In genomic region chr15:4105498-4105897, GRCm38 (mm10) we compare ENCODE assay signal across 25 mouse cellular contexts.
DNase-seq lines count a peak whose midpoint lies in the region; ATAC-seq and TF ChIP-seq lines count a peak whose summit lies in the region.
"Had no signal": no experiment of that assay in that cellular context is flagged by ENCODE, and none has a peak within 500 bp of the region (broad histone marks: within the 10 kb centered on the region; RNA-seq: fewer than 3 reads in every experiment).

No protein-coding gene starts in this region.

- ATAC-seq in hindbrain, embryonic 12.5 days (ENCODE audit: low FRiP score) = peak; percentile 70; the same call in 1 of the 2 replicates
- no peak for ATAC-seq in kidney, embryonic 16.5 days (ENCODE audit: low FRiP score, low TSS enrichment)
- ATAC-seq in hindbrain, postnatal 0 days = peak; percentile 40
- no peak for ATAC-seq in inflammation-experienced regulatory T-cells, adult 6 months
- ATAC-seq: forebrain, embryonic 14.5 days had no signal

- TF ChIP-seq POLR2A in brain, embryonic 14.5 days (IDR thresholded peaks at IDR 0.05; ENCODE audit: borderline replicate concordance, extremely low read depth, insufficient read depth, insufficient read length, poor library complexity, severe bottlenecking) = no peak

- H3K9me3 ChIP-seq in hindbrain, embryonic 12.5 days (replicated peaks) = no peaks in the 10 kb centered on the region
- H3K9me3 ChIP-seq in hindbrain, embryonic 10.5 days = no peaks in the 10 kb centered on the region
- H3K9me3 ChIP-seq in kidney, embryonic 16.5 days (ENCODE audit: low read length) = no peaks in the 10 kb centered on the region
- H3K9me3 ChIP-seq in hindbrain, postnatal 0 days (ENCODE audit: low read length) = no peaks in the 10 kb centered on the region
- H3K9me3 ChIP-seq: embryonic facial prominence, embryonic 12.5 days; G1E; limb, embryonic 13.5 days; lung, embryonic 15.5 days; midbrain, embryonic 10.5 days; stomach, embryonic 15.5 days had no signal

- H3K4me1 ChIP-seq in hindbrain, embryonic 12.5 days = no peaks in the 10 kb centered on the region
- H3K4me1 ChIP-seq in hindbrain, embryonic 10.5 days (replicated peaks) = no peaks in the 10 kb centered on the region
- no peaks in the 10 kb centered on the region for H3K4me1 ChIP-seq in kidney, embryonic 16.5 days (ENCODE audit: insufficient read depth, low read length)
- H3K4me1 ChIP-seq in hindbrain, postnatal 0 days (ENCODE audit: insufficient read depth, low read length) = no peaks in the 10 kb centered on the region
- H3K4me1 ChIP-seq: embryonic facial prominence, embryonic 12.5 days; lung, embryonic 15.5 days; midbrain, embryonic 10.5 days; stomach, embryonic 15.5 days had no signal

- H3K4me3 ChIP-seq in hindbrain, embryonic 12.5 days = no peak overlapping the region
- H3K4me3 ChIP-seq in hindbrain, embryonic 10.5 days = no peak overlapping the region
- no peak overlapping the region for H3K4me3 ChIP-seq in kidney, embryonic 16.5 days (ENCODE audit: low read length)
- H3K4me3 ChIP-seq in hindbrain, postnatal 0 days (ENCODE audit: low read length) = no peak overlapping the region
- H3K4me3 ChIP-seq: embryonic facial prominence, embryonic 12.5 days; limb, embryonic 13.5 days; lung, embryonic 15.5 days; midbrain, embryonic 10.5 days; stomach, embryonic 15.5 days had no signal

- H3K27me3 ChIP-seq in hindbrain, embryonic 12.5 days = no peaks in the 10 kb centered on the region
- H3K27me3 ChIP-seq in hindbrain, embryonic 10.5 days (ENCODE audit: insufficient read depth, poor library complexity, severe bottlenecking) = no peaks in the 10 kb centered on the region
- no peaks in the 10 kb centered on the region for H3K27me3 ChIP-seq in kidney, embryonic 16.5 days (ENCODE audit: insufficient read depth, low read length)
- no peaks in the 10 kb centered on the region for H3K27me3 ChIP-seq in hindbrain, postnatal 0 days (ENCODE audit: insufficient read depth, low read length)
- H3K27me3 ChIP-seq: embryonic facial prominence, embryonic 12.5 days; limb, embryonic 13.5 days; lung, embryonic 15.5 days; stomach, embryonic 15.5 days had no signal

- peaks cover 14% of the 10 kb centered on the region for H3K36me3 ChIP-seq in hindbrain, embryonic 12.5 days
- H3K36me3 ChIP-seq in hindbrain, embryonic 10.5 days = peaks cover 26% of the 10 kb centered on the region
- H3K36me3 ChIP-seq in kidney, embryonic 16.5 days (ENCODE audit: insufficient read depth, low read length) = peaks cover 21% of the 10 kb centered on the region
- peaks cover 12% of the 10 kb centered on the region for H3K36me3 ChIP-seq in hindbrain, postnatal 0 days (ENCODE audit: insufficient read depth, low read length)
- H3K36me3 ChIP-seq: G1E had no signal

- no peak for DNase-seq in hindbrain, embryonic 10.5 days (ENCODE audit: low spot score)
- DNase-seq in kidney, postnatal 4 days = peak; percentile 11 to 18
- peak; percentile 17 for DNase-seq in brain, embryonic 14.5 days (ENCODE audit: low read depth)
- no peak for DNase-seq in hindbrain, postnatal 0 days (ENCODE audit: low spot score)
- DNase-seq in adrenal gland, postnatal 36 days = no peak
- DNase-seq: adrenal gland, adult 8-10 months; cerebellum, adult 11 months; cerebellum, adult 9-10 months; cerebellum, postnatal 36 days; gastrocnemius, postnatal 14 days; heart, postnatal 36 days; kidney, adult 8-10 months; right cerebral cortex, postnatal 25 days had no signal

- H3K4me2 ChIP-seq in hindbrain, embryonic 12.5 days (replicated peaks) = no peak overlapping the region
- H3K4me2 ChIP-seq in kidney, embryonic 16.5 days (replicated peaks; ENCODE audit: low read depth, low read length) = no peak overlapping the region
- no peak overlapping the region for H3K4me2 ChIP-seq in hindbrain, postnatal 0 days (ENCODE audit: low read depth, low read length)
- H3K4me2 ChIP-seq: embryonic facial prominence, embryonic 12.5 days; heart, embryonic 11.5 days; limb, embryonic 13.5 days; liver, embryonic 11.5 days; lung, embryonic 15.5 days; stomach, embryonic 15.5 days had no signal

- no peak for TF ChIP-seq CTCF in brain, embryonic 14.5 days (IDR thresholded peaks at IDR 0.05; ENCODE audit: borderline replicate concordance, extremely low read depth, insufficient read depth, insufficient read length)
- no peak for TF ChIP-seq CTCF in hindbrain, postnatal 0 days (IDR thresholded peaks at IDR 0.05; ENCODE audit: low read depth)

- H3K9ac ChIP-seq in hindbrain, embryonic 12.5 days = no peak overlapping the region
- H3K9ac ChIP-seq in kidney, embryonic 16.5 days (replicated peaks; ENCODE audit: low read length) = no peak overlapping the region
- H3K9ac ChIP-seq in hindbrain, postnatal 0 days (replicated peaks; ENCODE audit: low read length) = no peak overlapping the region
- H3K9ac ChIP-seq: embryonic facial prominence, embryonic 12.5 days; limb, embryonic 13.5 days; lung, embryonic 15.5 days; stomach, embryonic 15.5 days had no signal

- WGBS in hindbrain, embryonic 12.5 days = 58% methylated on average over 4 of the region's 4 CpGs
- WGBS in hindbrain, embryonic 10.5 days = 83% methylated on average over 4 of the region's 4 CpGs
- WGBS in kidney, embryonic 16.5 days = 56% methylated on average over 4 of the region's 4 CpGs
- whole genome bisulfite sequencing in hindbrain, postnatal 0 days = 60% methylated on average over 4 of the region's 4 CpGs

- H3K27ac ChIP-seq in hindbrain, embryonic 12.5 days = no peak overlapping the region
- no peak overlapping the region for H3K27ac ChIP-seq in hindbrain, embryonic 10.5 days
- H3K27ac ChIP-seq in kidney, embryonic 16.5 days (ENCODE audit: low read length) = no peak overlapping the region
- no peak overlapping the region for H3K27ac ChIP-seq in hindbrain, postnatal 0 days
- H3K27ac ChIP-seq: embryonic facial prominence, embryonic 12.5 days; limb, embryonic 13.5 days; lung, embryonic 15.5 days; midbrain, embryonic 10.5 days; stomach, embryonic 15.5 days had no signal

Comparison
In these comparisons a context has a peak if more than half of its experiments do, and no peak if none do; other contexts are left out.
1. ATAC-seq: peak in hindbrain, embryonic 12.5 days (single experiment) and hindbrain, postnatal 0 days (single experiment); none in kidney, embryonic 16.5 days (single experiment) and inflammation-experienced regulatory T-cells, adult 6 months (single experiment).
2. DNase-seq: peak in kidney, postnatal 4 days (2 of 2) and brain, embryonic 14.5 days (single experiment); none in hindbrain, embryonic 10.5 days (single experiment), hindbrain, postnatal 0 days (single experiment) and adrenal gland, postnatal 36 days (0 of 2).